Mouse (Mus musculus): ENCODE results near the gene Pi16. TPM values are rescaled to one million over a fixed set of nuclear protein-coding genes. Genes with fewer than 3 reads are reported as not detected.

Gene Pi16
- polyA plus RNA-seq, 1 experiment = 7.1 TPM

DNA sequence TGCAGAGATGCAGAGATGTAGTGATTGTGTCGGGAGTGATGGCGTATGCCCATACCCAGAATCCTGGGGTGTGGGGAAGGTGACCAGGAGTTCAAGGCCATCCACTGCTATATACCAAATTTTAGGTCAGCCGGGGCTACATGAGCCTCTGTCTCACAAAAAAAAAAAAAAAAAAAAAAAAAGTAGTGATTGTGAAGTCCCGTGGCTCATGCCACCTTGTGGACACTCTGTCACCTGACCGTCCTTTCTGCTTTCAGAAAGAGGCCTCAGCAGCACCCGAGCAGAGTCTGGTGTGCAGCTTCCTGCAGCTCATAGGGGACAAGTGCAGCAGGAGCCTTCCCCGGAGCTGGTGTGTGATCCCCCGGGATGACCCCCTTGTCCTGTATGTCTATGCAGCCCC is 60.6 kb downstream of the Pi16 start:
- Histone ChIP-seq H3K36me3 (ENCODE audit: control insufficient read depth, insufficient read depth) (no peaks in the 10 kb centered on the region), H3K79me2 (ENCODE audit: control insufficient read depth, insufficient read depth) (no peaks in the 10 kb centered on the region), H3ac (ENCODE audit: control insufficient read depth, insufficient read length) (no peak overlapping the region), H3K4me2 (ENCODE audit: low read depth) (no peak overlapping the region), H3K27me3 (ENCODE audit: control insufficient read depth, insufficient read depth, insufficient read length) (no peaks in the 10 kb centered on the region), H3K4me3 (no peak overlapping the region)
- no peak for TF ChIP-seq SRF (IDR thresholded peaks at IDR 0.05; ENCODE audit: control insufficient read depth, insufficient read length, low read depth)
- TF ChIP-seq MAX (IDR thresholded peaks at IDR 0.05; ENCODE audit: low read depth) = no peak
- no peak for TF ChIP-seq MYOD1 (IDR thresholded peaks at IDR 0.05; ENCODE audit: control insufficient read depth in 1 of 3, insufficient read length in 2 of 3, low read depth in 2 of 3)
- no peak for TF ChIP-seq TCF12 (IDR thresholded peaks at IDR 0.05; ENCODE audit: insufficient read depth, poor library complexity, severe bottlenecking)
- TF ChIP-seq POLR2AphosphoS2 (IDR thresholded peaks at IDR 0.05; ENCODE audit: insufficient read length, low read depth) = no peak
- TF ChIP-seq MYOG (IDR thresholded peaks at IDR 0.05; ENCODE audit: control insufficient read depth in 1 of 3, insufficient read depth in 1 of 3, insufficient read length in 2 of 3, low read depth in 2 of 3) = no peak
- no peak for TF ChIP-seq USF1 (IDR thresholded peaks at IDR 0.05; ENCODE audit: low read depth)
- TF ChIP-seq TCF3 (IDR thresholded peaks at IDR 0.05; ENCODE audit: insufficient read length, low read depth) = no peak
- no peak for TF ChIP-seq POLR2A (IDR thresholded peaks at IDR 0.05; ENCODE audit: insufficient read length, low read depth)
- no peak for TF ChIP-seq E2F4 (IDR thresholded peaks at IDR 0.05; ENCODE audit: insufficient read depth)
- no peak for TF ChIP-seq REST (IDR thresholded peaks at IDR 0.05; ENCODE audit: insufficient read depth, insufficient read length)
- no peak for TF ChIP-seq CEBPB (IDR thresholded peaks at IDR 0.05; ENCODE audit: insufficient read depth, poor library complexity, severe bottlenecking)

Other genes starting within 250 kb of the Pi16 start
- 2,069 TPM for gene Cdkn1a, start 226.7 kb upstream of the Pi16 start, polyA plus RNA-seq (2012; fragmentation: generic; extraction: Trizol)
- gene Rab44, start 203.5 kb upstream of the Pi16 start, polyA plus RNA-seq (2012; fragmentation: generic; extraction: Trizol) = 6.8 TPM
- gene Cpne5, start 79.5 kb upstream of the Pi16 start, polyA plus RNA-seq (2012; fragmentation: generic; extraction: Trizol) = 0.56 TPM
- gene Ppil1, start 53.5 kb upstream of the Pi16 start, polyA plus RNA-seq (2012; fragmentation: generic; extraction: Trizol) = 30.1 TPM
- 120 TPM for gene BC004004, start 48.9 kb upstream of the Pi16 start, polyA plus RNA-seq (2012; fragmentation: generic; extraction: Trizol)
- 741 TPM for gene Mtch1, start 30.3 kb downstream of the Pi16 start, polyA plus RNA-seq (2012; fragmentation: generic; extraction: Trizol)
- 0.54 TPM for gene Fgd2, start 43.2 kb downstream of the Pi16 start, polyA plus RNA-seq (2012; fragmentation: generic; extraction: Trizol)
- 16.3 TPM for gene Pim1, start 173.1 kb downstream of the Pi16 start, polyA plus RNA-seq (2012; fragmentation: generic; extraction: Trizol)
- not detected for gene Gm17657, start 232.0 kb downstream of the Pi16 start, polyA plus RNA-seq (2012; fragmentation: generic; extraction: Trizol)
- 9.0 TPM for gene Tbc1d22b, start 232.1 kb downstream of the Pi16 start, polyA plus RNA-seq (2012; fragmentation: generic; extraction: Trizol)
- gene Tmem217, start 234.7 kb downstream of the Pi16 start, polyA plus RNA-seq (2012; fragmentation: generic; extraction: Trizol) = not detected

Data from myocyte (in vitro differentiated cells).